Mouse (Mus musculus): Measurements from ENCODE around the gene Tspan5. TPM values are rescaled to one million over a fixed set of nuclear protein-coding genes. Genes with fewer than 3 reads are reported as not detected.

The Tspan5 gene
- total and polyA plus RNA-seq, 2 experiments from 2014 or later, result 99.4 to 156 TPM

- Histone ChIP-seq H3K4me1 (ENCODE audit: insufficient read depth, low read length) (0 out of 2 replicates have a peak, but pooled peaks cover 3% of the 10 kb centered on the region), H3K4me2 (ENCODE audit: low read depth, low read length, poor library complexity, severe bottlenecking) (no peak overlapping the region), H3K9ac (replicated peaks; ENCODE audit: low read length, poor library complexity, severe bottlenecking) (no peak overlapping the region), H3K27ac (ENCODE audit: low read depth, low read length) (no peak overlapping the region), H3K27me3 (ENCODE audit: insufficient read depth, low read length) (no peaks in the 10 kb centered on the region), H3K9me3 (ENCODE audit: low read length) (no peaks in the 10 kb centered on the region), H3K36me3 (ENCODE audit: insufficient read depth, low read length) (no peaks in the 10 kb centered on the region), H3K4me3 (ENCODE audit: low read depth, low read length) (no peak overlapping the region)
- ATAC-seq (ENCODE audit: low FRiP score) (no peak), DNase-seq (ENCODE audit: low spot score) (no peak)
- TF ChIP-seq CTCF (IDR thresholded peaks at IDR 0.05), result no peak
- 52% methylated on average over 12 of the region's 12 CpGs for WGBS
Measured at GRCm38 (mm10) chr3:138768541-138769093, 26.6 kb downstream of the Tspan5 start.

GRCm38 (mm10) chr3:138770650-138771331 is 28.8 kb downstream of the Tspan5 start:
- Histone ChIP-seq H3K27ac (ENCODE audit: low read depth, low read length) (no peak overlapping the region), H3K4me3 (ENCODE audit: low read depth, low read length) (no peak overlapping the region), H3K36me3 (ENCODE audit: insufficient read depth, low read length) (no peaks in the 10 kb centered on the region), H3K9ac (replicated peaks; ENCODE audit: low read length, poor library complexity, severe bottlenecking) (no peak overlapping the region), H3K27me3 (ENCODE audit: insufficient read depth, low read length) (no peaks in the 10 kb centered on the region), H3K4me2 (ENCODE audit: low read depth, low read length, poor library complexity, severe bottlenecking) (no peak overlapping the region), H3K9me3 (ENCODE audit: low read length) (no peaks in the 10 kb centered on the region), H3K4me1 (ENCODE audit: insufficient read depth, low read length) (0 out of 2 replicates have a peak, but pooled peaks cover 3% of the 10 kb centered on the region)
- no peak for TF ChIP-seq CTCF (IDR thresholded peaks at IDR 0.05)
- 58% methylated on average over 10 of the region's 10 CpGs for WGBS
- DNase-seq (ENCODE audit: low spot score) (no peak), ATAC-seq (ENCODE audit: low FRiP score) (no peak)

GRCm38 (mm10) chr3:138771549-138772333 is 29.7 kb downstream of the Tspan5 start:
- DNase-seq (ENCODE audit: low spot score), result no peak
- Histone ChIP-seq H3K4me3 (ENCODE audit: low read depth, low read length) (no peak overlapping the region), H3K4me2 (ENCODE audit: low read depth, low read length, poor library complexity, severe bottlenecking) (no peak overlapping the region), H3K9ac (replicated peaks; ENCODE audit: low read length, poor library complexity, severe bottlenecking) (no peak overlapping the region), H3K27me3 (ENCODE audit: insufficient read depth, low read length) (no peaks in the 10 kb centered on the region), H3K9me3 (ENCODE audit: low read length) (no peaks in the 10 kb centered on the region), H3K27ac (ENCODE audit: low read depth, low read length) (no peak overlapping the region), H3K4me1 (ENCODE audit: insufficient read depth, low read length) (0 out of 2 replicates have a peak, but pooled peaks cover 3% of the 10 kb centered on the region), H3K36me3 (ENCODE audit: insufficient read depth, low read length) (no peaks in the 10 kb centered on the region)
- no peak; the same call in 1 of the 2 replicates for TF ChIP-seq CTCF (IDR thresholded peaks at IDR 0.05)
- 84% methylated on average over 12 of the region's 12 CpGs for WGBS
- no peak for ATAC-seq (ENCODE audit: low FRiP score)

GRCm38 (mm10) chr3:138773871-138774606 is 32.0 kb downstream of the Tspan5 start:
- ATAC-seq (ENCODE audit: low FRiP score) (no peak), DNase-seq (ENCODE audit: low spot score) (no peak)
- Histone ChIP-seq H3K27ac (ENCODE audit: low read depth, low read length) (no peak overlapping the region), H3K36me3 (ENCODE audit: insufficient read depth, low read length) (no peaks in the 10 kb centered on the region), H3K4me2 (ENCODE audit: low read depth, low read length, poor library complexity, severe bottlenecking) (no peak overlapping the region), H3K9me3 (ENCODE audit: low read length) (no peaks in the 10 kb centered on the region), H3K4me1 (ENCODE audit: insufficient read depth, low read length) (no peaks in the 10 kb centered on the region), H3K9ac (replicated peaks; ENCODE audit: low read length, poor library complexity, severe bottlenecking) (no peak overlapping the region), H3K4me3 (ENCODE audit: low read depth, low read length) (no peak overlapping the region), H3K27me3 (ENCODE audit: insufficient read depth, low read length) (no peaks in the 10 kb centered on the region)
- WGBS, result 48% methylated on average over 9 of the region's 9 CpGs
- no peak for TF ChIP-seq CTCF (IDR thresholded peaks at IDR 0.05)

GRCm38 (mm10) chr3:138774607-138774943 is 32.6 kb downstream of the Tspan5 start:
- Histone ChIP-seq H3K27me3 (ENCODE audit: insufficient read depth, low read length) (no peaks in the 10 kb centered on the region), H3K4me1 (ENCODE audit: insufficient read depth, low read length) (peaks cover 4% of the 10 kb centered on the region; the same call in 1 of the 2 replicates), H3K4me3 (ENCODE audit: low read depth, low read length) (no peak overlapping the region), H3K36me3 (ENCODE audit: insufficient read depth, low read length) (no peaks in the 10 kb centered on the region), H3K4me2 (ENCODE audit: low read depth, low read length, poor library complexity, severe bottlenecking) (no peak overlapping the region), H3K9ac (replicated peaks; ENCODE audit: low read length, poor library complexity, severe bottlenecking) (no peak overlapping the region), H3K9me3 (ENCODE audit: low read length) (no peaks in the 10 kb centered on the region), H3K27ac (ENCODE audit: low read depth, low read length) (no peak overlapping the region)
- no peak for TF ChIP-seq CTCF (IDR thresholded peaks at IDR 0.05)
- no peak for ATAC-seq (ENCODE audit: low FRiP score)
- no peak for DNase-seq (ENCODE audit: low spot score)
- 55% methylated on average over 4 of the region's 4 CpGs for WGBS
